Mouse (Mus musculus) lung, embryonic 14.5 days (tissue): ENCODE results near the gene Wnt4. TPM values are rescaled to one million over a fixed set of nuclear protein-coding genes. Genes with fewer than 3 reads are reported as not detected.

ENCODE experiments used
- ATAC-seq: fragments of 200-750 bp; cut with Nextera tagmentation; 2 replicates; pipeline ENCODE4 v1.8.0; 2017; ENCODE audit warnings: mild to moderate bottlenecking, moderate TSS enrichment, moderate library complexity; ENCODE audit not compliant: insufficient read depth
- DNase-seq: peaks from one replicate; pipeline ENCODE4 v3.0.0-alpha.2; 2015
- H3K27ac ChIP-seq: fragments of 300-500 bp; sonication (generic); 2 replicates; pipeline ENCODE4 v1.5.1; 2014; ENCODE audit warnings: low read depth, mild to moderate bottlenecking, moderate library complexity
- H3K27me3 ChIP-seq: fragments of 300-500 bp; sonication (generic); 2 replicates; pipeline ENCODE4 v1.6.1; 2014; ENCODE audit warnings: low read length, control low read depth; ENCODE audit not compliant: insufficient read depth
- H3K36me3 ChIP-seq: fragments of 300-500 bp; sonication (generic); 2 replicates; pipeline ENCODE4 v1.6.1; 2014; ENCODE audit warnings: control low read depth; ENCODE audit not compliant: insufficient read depth
- H3K4me1 ChIP-seq: fragments of 300-500 bp; sonication (generic); 2 replicates; pipeline ENCODE4 v1.6.1; 2014; ENCODE audit warnings: antibody characterized with exemption, control low read depth; ENCODE audit not compliant: insufficient read depth
- H3K4me2 ChIP-seq: fragments of 300-500 bp; sonication (generic); 2 replicates; pipeline ENCODE4 v1.6.1; 2014; ENCODE audit warnings: mild to moderate bottlenecking
- H3K4me3 ChIP-seq: fragments of 300-500 bp; sonication (generic); 2 replicates; pipeline ENCODE4 v1.5.1; 2014; ENCODE audit warnings: low read depth, low read length
- H3K9ac ChIP-seq: fragments of 300-500 bp; sonication (generic); 2 replicates; pipeline ENCODE4 v1.6.1; 2014
- H3K9me3 ChIP-seq: fragments of 300-500 bp; sonication (generic); 2 replicates; pipeline ENCODE4 v1.6.1; 2016; ENCODE audit warnings: low read depth, low read length, control low read depth
- CTCF ChIP-seq: IDR thresholded peaks from 2 replicates; pipeline ENCODE4 v1.5.1; 2016; ENCODE audit warnings: antibody characterized with exemption, low read depth
- WGBS: fragments of 180-500 bp; shearing (Covaris S2); extraction: QIAGEN DNeasy Blood & Tissue Kit; methylation state at CpG from one replicate; pipeline ENCODE4 v1.1.7; 2014; 5-methylcytosine and 5-hydroxymethylcytosine counted together
- polyA plus RNA-seq: library from polyadenylated mRNA; unstranded; fragments of >200 nt; fragmentation: Nextera tagmentation; extraction: Ambion mirVana; gene quantifications from 2 replicates; pipeline ENCODE4 v1.2.1, GENCODE M21; 2014

Gene Wnt4
- polyA plus RNA-seq, 1 experiment from 2014 or later = 1.3 TPM

- peaks cover 25% of the 10 kb centered on the region for H3K27me3 ChIP-seq
- DNase-seq (no peak), ATAC-seq (no peak)
- H3K9ac ChIP-seq = no peak overlapping the region
- no peak overlapping the region for H3K4me3 ChIP-seq
- no peaks in the 10 kb centered on the region for H3K9me3 ChIP-seq
- H3K36me3 ChIP-seq = no peaks in the 10 kb centered on the region
- no peak for TF ChIP-seq CTCF
- H3K4me2 ChIP-seq = no peak overlapping the region
- WGBS = 70% methylated on average over 13 of the region's 13 CpGs
- H3K4me1 ChIP-seq = peaks cover 3% of the 10 kb centered on the region; the same call in 1 of the 2 replicates
- no peak overlapping the region for H3K27ac ChIP-seq
These were observed 9.9 kb downstream of the Wnt4 start for GRCm38 (mm10) chr4:137287206-137287605.

GRCm38 (mm10) chr4:137287818-137288217 is 10.5 kb downstream of the Wnt4 start:
- no peaks in the 10 kb centered on the region for H3K36me3 ChIP-seq
- 3% methylated on average over 4 of the region's 4 CpGs for WGBS
- DNase-seq (peak; percentile 83), ATAC-seq (peak; percentile 44; the same call in 1 of the 2 replicates)
- peaks cover 20% of the 10 kb centered on the region for H3K27me3 ChIP-seq
- peak; percentile 96 for TF ChIP-seq CTCF
- H3K27ac ChIP-seq = no peak overlapping the region
- no peaks in the 10 kb centered on the region for H3K9me3 ChIP-seq
- H3K4me3 ChIP-seq = no peak overlapping the region
- no peak overlapping the region for H3K9ac ChIP-seq
- no peak overlapping the region for H3K4me2 ChIP-seq
- H3K4me1 ChIP-seq = peaks cover 1% of the 10 kb centered on the region; the same call in 1 of the 2 replicates

- no peak for TF ChIP-seq CTCF
- Histone ChIP-seq H3K27me3 (peaks cover 6% of the 10 kb centered on the region; the same call in 1 of the 2 replicates), H3K4me2 (no peak overlapping the region), H3K9ac (no peak overlapping the region), H3K4me1 (no peaks in the 10 kb centered on the region), H3K36me3 (no peaks in the 10 kb centered on the region), H3K4me3 (no peak overlapping the region), H3K9me3 (no peaks in the 10 kb centered on the region), H3K27ac (no peak overlapping the region)
- DNase-seq (no peak), ATAC-seq (no peak)
- 83% methylated on average over 6 of the region's 6 CpGs for WGBS
These were observed 12.4 kb downstream of the Wnt4 start for GRCm38 (mm10) chr4:137289701-137290100.

GRCm38 (mm10) chr4:137290250-137290649 is 13.0 kb downstream of the Wnt4 start:
- no peak for TF ChIP-seq CTCF
- DNase-seq (no peak), ATAC-seq (no peak)
- no peaks in the 10 kb centered on the region for H3K4me1 ChIP-seq
- peaks cover 3% of the 10 kb centered on the region; the same call in 1 of the 2 replicates for H3K27me3 ChIP-seq
- H3K4me2 ChIP-seq = no peak overlapping the region
- H3K27ac ChIP-seq = no peak overlapping the region
- 77% methylated on average over 3 of the region's 3 CpGs for WGBS
- H3K9ac ChIP-seq = no peak overlapping the region
- no peaks in the 10 kb centered on the region for H3K9me3 ChIP-seq
- no peak overlapping the region for H3K4me3 ChIP-seq
- H3K36me3 ChIP-seq = no peaks in the 10 kb centered on the region

- Histone ChIP-seq H3K9me3 (no peaks in the 10 kb centered on the region), H3K27me3 (no peaks in the 10 kb centered on the region), H3K36me3 (no peaks in the 10 kb centered on the region), H3K27ac (no peak overlapping the region), H3K4me1 (no peaks in the 10 kb centered on the region), H3K4me2 (no peak overlapping the region), H3K9ac (no peak overlapping the region), H3K4me3 (no peak overlapping the region)
- TF ChIP-seq CTCF = no peak
- 80% methylated on average over 7 of the region's 7 CpGs for WGBS
- DNase-seq (no peak), ATAC-seq (no peak)
These were observed 15.3 kb downstream of the Wnt4 start for GRCm38 (mm10) chr4:137292625-137293024.

GRCm38 (mm10) chr4:137294032-137294431 is 16.7 kb downstream of the Wnt4 start:
- H3K27me3 ChIP-seq = no peaks in the 10 kb centered on the region

GRCm38 (mm10) chr4:137294474-137294873 is 17.2 kb downstream of the Wnt4 start:
- Histone ChIP-seq H3K9me3 (no peaks in the 10 kb centered on the region), H3K4me1 (0 out of 2 replicates have a peak, but pooled peaks cover 5% of the 10 kb centered on the region), H3K4me2 (no peak overlapping the region), H3K4me3 (no peak overlapping the region), H3K27me3 (no peaks in the 10 kb centered on the region), H3K27ac (no peak overlapping the region), H3K36me3 (no peaks in the 10 kb centered on the region), H3K9ac (no peak overlapping the region)
- ATAC-seq (no peak), DNase-seq (no peak)
- no peak for TF ChIP-seq CTCF
- WGBS = 76% methylated on average over 5 of the region's 5 CpGs

More at GRCm38 (mm10) chr4:137294032-137294431, 16.7 kb downstream of the Wnt4 start:
- DNase-seq (no peak), ATAC-seq (no peak)
- 0 out of 2 replicates have a peak, but pooled peaks cover 5% of the 10 kb centered on the region for H3K4me1 ChIP-seq
- no peak overlapping the region for H3K4me3 ChIP-seq
- H3K9ac ChIP-seq = no peak overlapping the region
- no peaks in the 10 kb centered on the region for H3K36me3 ChIP-seq
- H3K27ac ChIP-seq = no peak overlapping the region
- H3K9me3 ChIP-seq = no peaks in the 10 kb centered on the region
- no peak overlapping the region for H3K4me2 ChIP-seq
- no peak for TF ChIP-seq CTCF
- 70% methylated on average over 7 of the region's 7 CpGs for WGBS
